Mouse (Mus musculus): ENCODE results near the gene Tradd. TPM values are rescaled to one million over a fixed set of nuclear protein-coding genes. Genes with fewer than 3 reads are reported as not detected.
"Not testable (repeated sequence)": the region's sequence is repeated elsewhere in the genome, so short reads cannot be mapped to it uniquely, and the experiment has no call there.

The Tradd gene
- polyA plus RNA-seq, 1 experiment from 2014 or later, result 24.2 TPM

DNA sequence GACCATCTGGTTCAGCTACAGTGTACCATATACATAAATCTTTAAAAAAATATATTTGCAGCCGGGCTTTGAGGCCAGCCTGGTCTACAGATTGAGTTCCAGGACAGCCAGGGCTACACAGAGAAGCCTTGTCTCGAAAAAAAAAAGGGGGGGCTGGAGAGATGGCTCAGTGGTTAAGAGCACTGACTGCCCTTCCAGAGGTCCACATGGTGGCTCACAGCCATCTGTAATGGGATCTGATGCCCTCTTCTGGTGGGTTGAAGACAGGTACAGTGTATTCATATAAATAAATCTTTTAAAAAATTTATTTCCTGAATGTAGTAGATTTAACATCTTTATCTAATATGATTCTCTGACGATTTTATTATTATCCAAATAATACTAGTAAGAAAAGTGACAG is 27.4 kb upstream of the Tradd start:
- not testable (repeated sequence) for H3K4me3 ChIP-seq (replicated peaks); ATAC-seq (replicated peaks; ENCODE audit: low FRiP score); H3K4me2 ChIP-seq; H3K36me3 ChIP-seq; H3K9me3 ChIP-seq (replicated peaks); H3K9ac ChIP-seq; H3K27ac ChIP-seq
- Histone ChIP-seq H3K4me1 (peaks cover 39% of the 10 kb centered on the region), H3K27me3 (peaks cover 11% of the 10 kb centered on the region)
- 68% methylated on average over 3 of the region's 3 CpGs for WGBS

DNA sequence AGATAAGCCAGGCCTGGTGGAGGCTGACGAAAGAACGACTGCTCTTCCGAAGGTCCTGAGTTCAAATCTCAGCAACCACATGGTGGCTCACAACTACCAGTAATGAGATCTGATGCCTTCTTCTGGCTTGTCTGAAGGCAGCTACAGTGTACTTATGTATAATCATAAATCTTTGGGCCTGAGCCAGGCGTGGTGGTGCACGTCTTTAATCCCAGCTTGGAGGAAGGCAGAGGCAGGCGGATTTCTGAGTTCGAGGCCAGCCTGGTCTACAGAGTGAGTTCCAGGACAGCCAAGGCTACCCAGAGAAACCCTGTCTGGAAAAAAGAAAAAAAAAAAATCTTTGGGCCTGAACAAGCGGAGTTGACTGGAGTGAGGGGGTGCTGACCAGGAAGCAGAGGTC is 27.0 kb upstream of the Tradd start:
- not testable (repeated sequence) for H3K4me2 ChIP-seq; H3K9me3 ChIP-seq (replicated peaks); H3K27ac ChIP-seq; H3K4me3 ChIP-seq (replicated peaks); H3K9ac ChIP-seq; H3K36me3 ChIP-seq; ATAC-seq (replicated peaks; ENCODE audit: low FRiP score)
- WGBS, result 82% methylated on average over 8 of the region's 8 CpGs
- H3K4me1 ChIP-seq, result peaks cover 35% of the 10 kb centered on the region
- H3K27me3 ChIP-seq, result peaks cover 11% of the 10 kb centered on the region

DNA sequence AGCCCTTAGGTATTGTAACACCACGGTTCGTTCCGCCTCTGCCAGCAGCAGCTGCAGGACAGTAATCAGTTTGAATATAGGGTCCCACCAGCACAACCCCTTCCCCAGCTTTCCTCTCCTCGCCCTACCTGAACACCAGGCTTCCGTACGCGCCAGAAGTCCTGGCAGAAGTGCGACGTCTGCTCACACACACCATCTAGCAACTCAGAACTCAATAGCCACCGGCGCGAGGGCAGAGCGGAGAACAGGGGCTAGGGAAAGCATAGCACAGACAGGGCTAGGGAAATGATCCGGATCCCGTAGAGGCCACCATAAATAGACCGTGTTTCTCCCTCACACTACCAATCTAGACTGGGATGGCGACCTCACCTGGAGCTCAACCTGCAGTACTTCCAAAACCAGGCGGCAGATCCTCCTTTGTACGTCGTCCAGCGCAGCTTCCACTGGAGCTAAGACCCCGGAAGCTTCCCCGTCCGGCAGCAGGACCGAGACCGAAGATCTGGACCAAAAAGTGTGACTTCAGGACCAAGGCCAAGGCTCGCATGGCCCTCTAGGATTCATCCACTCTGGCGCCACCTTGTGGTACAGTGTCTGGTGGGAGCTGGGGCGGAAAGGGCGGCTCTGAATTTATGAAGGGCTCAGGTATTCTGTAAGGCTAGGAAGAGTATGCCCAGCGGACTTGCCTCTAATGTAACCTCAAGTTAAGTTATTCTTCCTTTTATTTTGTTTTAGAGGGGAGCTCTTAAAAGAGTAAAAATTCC is 26.3 kb upstream of the Tradd start:
- peak overlapping the region; percentile 59 for H3K4me3 ChIP-seq (replicated peaks)
- H3K27me3 ChIP-seq, result peaks cover 11% of the 10 kb centered on the region
- no peak for ATAC-seq (replicated peaks; ENCODE audit: low FRiP score)
- H3K9ac ChIP-seq, result no peak overlapping the region
- H3K9me3 ChIP-seq (replicated peaks), result no peaks in the 10 kb centered on the region
- no peaks in the 10 kb centered on the region for H3K36me3 ChIP-seq
- no peak overlapping the region for H3K27ac ChIP-seq
- peaks cover 32% of the 10 kb centered on the region for H3K4me1 ChIP-seq
- H3K4me2 ChIP-seq, result peak overlapping the region; percentile 87
- WGBS, result 8% methylated on average over 31 of the region's 31 CpGs

DNA sequence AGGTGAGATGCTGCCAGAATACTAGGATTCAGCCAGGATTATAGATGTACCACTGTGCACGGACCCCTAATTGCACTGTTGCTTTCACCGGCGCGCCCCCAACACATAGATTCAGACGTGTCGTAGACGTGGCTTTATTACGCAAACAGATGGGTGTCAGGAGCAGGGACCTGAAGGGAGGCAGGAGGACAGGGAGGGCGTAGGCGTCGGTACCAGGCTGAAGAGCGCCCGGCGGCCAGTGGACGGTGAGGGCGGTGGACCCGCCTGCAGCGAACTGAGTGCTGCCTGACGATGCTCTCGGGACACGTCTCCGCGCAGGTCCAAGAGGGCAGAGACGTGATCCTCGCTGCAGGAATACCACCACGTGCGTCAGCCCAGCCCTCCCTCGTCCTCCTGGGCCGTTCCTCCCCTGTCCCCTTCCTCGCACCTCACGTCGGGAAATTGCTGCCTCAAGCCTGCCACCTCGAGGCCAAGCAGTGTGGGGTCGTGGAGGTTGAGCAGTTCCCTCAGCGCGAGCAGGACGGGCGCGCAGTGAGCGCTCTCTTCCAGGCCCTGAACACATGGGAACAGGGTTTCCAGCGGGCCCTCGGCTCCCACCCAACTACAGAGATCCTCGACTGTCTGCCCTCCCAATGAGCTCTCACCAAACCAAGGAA is 25.5 kb upstream of the Tradd start, which contains the start of gene 4931428F04Rik:
Gene 4931428F04Rik (minus strand): TSS at position 60 of the 656 bp plus-strand sequence.
- Histone ChIP-seq H3K9me3 (replicated peaks) (no peaks in the 10 kb centered on the region), H3K4me3 (replicated peaks) (peak within 1 kb of the TSS; percentile 59), H3K4me2 (peak within 1 kb of the TSS; percentile 87), H3K27ac (peak within 1 kb of the TSS; percentile 85), H3K27me3 (peaks cover 11% of the 10 kb centered on the region), H3K4me1 (peaks cover 32% of the 10 kb centered on the region), H3K36me3 (no peaks in the 10 kb centered on the region), H3K9ac (peak within 1 kb of the TSS; percentile 47)
- peak; percentile 15 for ATAC-seq (replicated peaks; ENCODE audit: low FRiP score)
- WGBS, result 2% methylated on average over 43 of the region's 43 CpGs

DNA sequence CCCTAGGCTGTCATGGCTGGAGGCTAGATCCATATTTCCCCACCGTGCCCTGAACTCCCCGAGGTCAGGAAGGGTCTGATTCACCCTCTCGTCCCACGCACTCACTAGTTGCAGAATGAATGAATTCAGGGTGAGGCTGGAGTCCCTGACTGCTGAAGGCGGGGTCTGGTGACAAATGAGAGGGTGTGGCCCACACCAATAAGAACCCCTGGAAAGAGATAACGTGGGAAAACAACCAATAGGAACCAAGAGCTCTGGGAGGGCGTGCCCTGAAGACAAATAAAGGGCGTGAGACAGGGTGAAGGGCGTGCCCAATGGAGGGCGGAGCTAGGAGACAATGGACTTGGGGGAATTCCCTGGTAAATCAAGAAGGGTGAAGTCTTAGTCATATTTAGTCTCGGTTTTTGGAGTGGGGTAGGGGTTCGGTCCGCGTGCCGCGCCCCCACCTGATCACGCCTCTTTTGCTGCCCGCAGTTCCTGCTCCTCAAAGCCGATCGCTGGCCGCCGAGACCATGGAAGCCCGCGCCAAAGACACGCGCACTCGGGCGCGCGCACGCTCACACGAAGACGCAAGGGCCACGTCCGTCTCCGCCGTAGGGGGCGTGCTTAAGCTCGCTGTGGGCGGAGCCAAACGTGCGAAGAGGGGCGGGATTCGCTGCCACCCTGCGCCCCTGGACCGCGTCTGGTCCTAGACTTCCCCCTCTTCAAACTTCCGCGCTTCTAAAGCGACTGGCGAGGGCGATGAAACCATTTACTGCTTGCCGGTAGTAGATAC is 24.7 kb upstream of the Tradd start:
- Histone ChIP-seq H3K36me3 (no peaks in the 10 kb centered on the region; the same call in 1 of the 2 replicates), H3K9me3 (replicated peaks) (no peaks in the 10 kb centered on the region), H3K27ac (peak overlapping the region; percentile 85), H3K4me3 (replicated peaks) (peak overlapping the region; percentile 59), H3K27me3 (peaks cover 11% of the 10 kb centered on the region), H3K4me2 (peak overlapping the region; percentile 87), H3K9ac (peak overlapping the region; percentile 47), H3K4me1 (peaks cover 29% of the 10 kb centered on the region)
- peak; percentile 93 for ATAC-seq (replicated peaks; ENCODE audit: low FRiP score)
- under 1% methylated on average over 53 of the region's 53 CpGs for WGBS

DNA sequence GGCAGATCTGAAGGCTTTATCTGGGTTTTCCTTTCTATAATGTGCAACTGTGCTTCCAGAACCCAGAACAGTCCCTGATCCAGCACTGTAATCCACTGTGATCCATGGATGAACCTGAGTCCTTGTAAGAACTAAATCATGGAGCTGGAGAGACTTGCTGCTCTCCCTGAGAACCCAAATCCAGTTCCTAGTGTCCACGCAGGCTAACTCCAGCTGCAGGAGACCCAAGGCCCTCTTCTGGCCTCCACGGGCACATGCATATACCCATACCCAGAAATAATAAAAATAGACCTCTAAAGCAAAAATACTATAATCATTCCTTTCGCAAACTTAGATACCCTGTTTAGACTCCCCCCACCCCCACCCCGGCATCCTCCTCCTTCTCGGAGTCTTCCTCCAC is 23.8 kb upstream of the Tradd start:
- WGBS, result 79% methylated on average over 5 of the region's 5 CpGs
- H3K4me2 ChIP-seq, result peak overlapping the region; percentile 87
- H3K4me1 ChIP-seq, result peaks cover 29% of the 10 kb centered on the region
- peak overlapping the region; percentile 59; the same call in 1 of the 2 replicates for H3K4me3 ChIP-seq (replicated peaks)
- H3K9ac ChIP-seq, result no peak overlapping the region
- H3K9me3 ChIP-seq (replicated peaks), result no peaks in the 10 kb centered on the region
- no peaks in the 10 kb centered on the region; the same call in 1 of the 2 replicates for H3K36me3 ChIP-seq
- ATAC-seq (replicated peaks; ENCODE audit: low FRiP score), result no peak
- H3K27ac ChIP-seq, result no peak overlapping the region
- peaks cover 11% of the 10 kb centered on the region for H3K27me3 ChIP-seq

DNA sequence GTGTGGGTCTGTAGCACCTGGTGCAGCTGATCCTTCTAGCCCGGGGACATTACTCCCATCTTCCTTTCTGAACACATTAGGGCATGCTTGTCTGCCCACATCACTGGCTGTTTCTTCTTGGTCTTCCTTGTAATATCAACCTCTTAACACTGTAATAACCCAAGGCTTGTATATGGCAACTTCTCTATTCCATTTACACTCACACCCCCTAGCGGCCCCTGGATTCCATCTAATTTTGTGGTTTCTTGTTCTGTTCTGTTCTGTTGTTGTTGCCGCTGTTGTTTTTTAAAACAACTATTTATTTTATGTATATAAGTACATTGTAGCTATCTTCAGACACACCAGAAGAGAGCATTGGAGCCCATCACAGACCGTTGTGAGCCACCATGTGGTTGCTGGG is 22.5 kb upstream of the Tradd start:
- Histone ChIP-seq H3K9ac (no peak overlapping the region), H3K4me2 (no peak overlapping the region), H3K4me1 (peaks cover 29% of the 10 kb centered on the region), H3K4me3 (replicated peaks) (no peak overlapping the region), H3K27ac (no peak overlapping the region), H3K9me3 (replicated peaks) (no peaks in the 10 kb centered on the region), H3K36me3 (peaks cover 4% of the 10 kb centered on the region), H3K27me3 (peaks cover 11% of the 10 kb centered on the region)
- 88% methylated on average over 4 of the region's 4 CpGs for WGBS
- no peak for ATAC-seq (replicated peaks; ENCODE audit: low FRiP score)

DNA sequence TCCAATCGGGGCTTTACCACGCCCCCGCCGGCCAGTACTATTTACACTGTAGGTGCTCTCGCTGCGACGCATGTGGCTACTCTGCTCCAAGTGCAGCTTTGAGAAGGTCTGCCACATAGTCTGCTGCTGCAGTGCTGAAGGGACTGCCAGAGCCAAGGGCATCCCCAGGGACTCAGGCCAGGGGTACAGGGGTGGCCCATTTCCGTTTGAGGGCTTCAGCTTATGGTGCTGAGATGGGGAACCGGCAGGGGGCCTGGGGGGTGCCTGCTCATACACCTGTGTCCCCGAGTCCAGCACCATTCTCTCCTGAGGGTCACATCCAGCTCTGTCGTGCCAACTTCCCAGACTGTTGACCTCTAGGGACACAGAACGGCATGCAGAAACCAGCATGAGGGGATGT is 21.1 kb upstream of the Tradd start:
- H3K27ac ChIP-seq, result no peak overlapping the region
- H3K36me3 ChIP-seq, result peaks cover 9% of the 10 kb centered on the region
- no peak overlapping the region for H3K4me2 ChIP-seq
- ATAC-seq (replicated peaks; ENCODE audit: low FRiP score), result no peak
- no peak overlapping the region for H3K4me3 ChIP-seq (replicated peaks)
- H3K9me3 ChIP-seq (replicated peaks), result no peaks in the 10 kb centered on the region
- no peak overlapping the region for H3K9ac ChIP-seq
- 46% methylated on average over 12 of the region's 12 CpGs for WGBS
- peaks cover 25% of the 10 kb centered on the region for H3K4me1 ChIP-seq
- H3K27me3 ChIP-seq, result peaks cover 13% of the 10 kb centered on the region

DNA sequence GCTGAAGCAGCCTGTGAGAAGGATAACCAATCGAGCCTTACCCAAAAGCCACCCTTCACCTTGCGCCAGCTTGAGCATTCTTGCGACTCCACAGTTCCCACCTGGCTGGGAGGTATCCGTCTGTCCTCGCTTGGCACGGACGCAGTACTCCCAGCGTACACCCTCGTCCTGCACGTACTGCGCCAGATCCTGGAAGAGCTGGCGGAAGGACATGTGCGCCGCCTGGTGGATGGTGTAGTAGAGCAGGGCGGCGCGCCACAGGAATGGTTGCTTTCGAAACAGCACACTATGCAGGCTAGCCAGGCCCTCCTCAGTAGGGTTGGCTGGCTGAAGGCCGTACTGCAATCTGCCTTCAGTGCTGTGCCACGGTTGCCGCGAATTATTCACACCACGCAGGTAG is 18.7 kb upstream of the Tradd start:
- H3K36me3 ChIP-seq, result peaks cover 12% of the 10 kb centered on the region
- no peak overlapping the region for H3K27ac ChIP-seq
- no peak overlapping the region for H3K4me3 ChIP-seq (replicated peaks)
- H3K9ac ChIP-seq, result no peak overlapping the region
- H3K4me2 ChIP-seq, result no peak overlapping the region
- 27% methylated on average over 23 of the region's 23 CpGs for WGBS
- H3K9me3 ChIP-seq (replicated peaks), result no peaks in the 10 kb centered on the region
- H3K4me1 ChIP-seq, result peaks cover 14% of the 10 kb centered on the region
- peak; percentile 44 for ATAC-seq (replicated peaks; ENCODE audit: low FRiP score)
- peaks cover 30% of the 10 kb centered on the region for H3K27me3 ChIP-seq

DNA sequence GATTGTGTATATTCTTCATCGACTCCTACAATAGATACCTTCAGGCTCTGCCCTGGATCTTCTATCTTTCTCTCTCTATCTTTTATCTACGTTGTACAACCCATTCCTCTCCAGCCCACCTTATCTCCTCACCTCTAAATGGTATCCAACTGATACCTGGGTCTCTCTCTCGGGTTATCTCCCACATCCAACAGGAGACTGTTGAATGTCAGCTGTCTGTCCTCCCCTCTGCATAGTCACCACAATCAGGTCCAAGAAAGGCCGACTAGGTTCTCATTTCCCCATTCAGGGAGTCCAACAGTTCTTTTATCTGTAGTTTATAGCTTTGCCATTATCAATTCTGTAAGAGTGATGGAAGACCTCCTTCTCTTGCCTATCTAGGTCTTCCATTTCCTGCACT is 17.8 kb upstream of the Tradd start:
- no peak overlapping the region for H3K9ac ChIP-seq
- H3K36me3 ChIP-seq, result peaks cover 12% of the 10 kb centered on the region
- peaks cover 38% of the 10 kb centered on the region for H3K27me3 ChIP-seq
- H3K9me3 ChIP-seq (replicated peaks), result no peaks in the 10 kb centered on the region
- H3K4me1 ChIP-seq, result peaks cover 11% of the 10 kb centered on the region
- WGBS, result 83% methylated on average over 4 of the region's 4 CpGs
- H3K27ac ChIP-seq, result no peak overlapping the region
- no peak for ATAC-seq (replicated peaks; ENCODE audit: low FRiP score)
- H3K4me3 ChIP-seq (replicated peaks), result no peak overlapping the region
- H3K4me2 ChIP-seq, result no peak overlapping the region

DNA sequence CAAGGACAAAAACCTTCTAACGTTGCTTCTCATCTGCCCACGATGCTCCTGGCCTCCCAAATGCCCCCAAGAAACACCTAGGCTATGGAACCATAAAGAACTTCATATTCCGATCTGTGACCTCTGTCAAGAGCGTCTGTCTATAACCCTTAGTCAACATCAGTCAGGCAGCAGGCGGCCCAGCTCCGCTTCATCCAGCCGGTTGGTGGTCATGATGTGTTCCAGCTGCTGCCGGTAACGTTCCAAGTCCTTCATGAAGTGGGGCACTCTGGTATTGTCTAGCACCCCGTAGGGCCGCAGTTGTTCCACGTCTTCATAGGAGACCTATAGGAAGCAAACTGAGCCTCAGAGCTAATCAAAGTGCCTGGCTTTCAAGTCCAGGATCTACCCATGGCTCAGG is 17.4 kb upstream of the Tradd start:
- H3K36me3 ChIP-seq, result peaks cover 12% of the 10 kb centered on the region
- H3K27me3 ChIP-seq, result peaks cover 42% of the 10 kb centered on the region
- H3K4me2 ChIP-seq, result no peak overlapping the region
- H3K27ac ChIP-seq, result no peak overlapping the region
- peaks cover 11% of the 10 kb centered on the region for H3K4me1 ChIP-seq
- no peaks in the 10 kb centered on the region for H3K9me3 ChIP-seq (replicated peaks)
- 85% methylated on average over 12 of the region's 12 CpGs for WGBS
- H3K9ac ChIP-seq, result no peak overlapping the region
- no peak overlapping the region for H3K4me3 ChIP-seq (replicated peaks)
- ATAC-seq (replicated peaks; ENCODE audit: low FRiP score), result no peak

DNA sequence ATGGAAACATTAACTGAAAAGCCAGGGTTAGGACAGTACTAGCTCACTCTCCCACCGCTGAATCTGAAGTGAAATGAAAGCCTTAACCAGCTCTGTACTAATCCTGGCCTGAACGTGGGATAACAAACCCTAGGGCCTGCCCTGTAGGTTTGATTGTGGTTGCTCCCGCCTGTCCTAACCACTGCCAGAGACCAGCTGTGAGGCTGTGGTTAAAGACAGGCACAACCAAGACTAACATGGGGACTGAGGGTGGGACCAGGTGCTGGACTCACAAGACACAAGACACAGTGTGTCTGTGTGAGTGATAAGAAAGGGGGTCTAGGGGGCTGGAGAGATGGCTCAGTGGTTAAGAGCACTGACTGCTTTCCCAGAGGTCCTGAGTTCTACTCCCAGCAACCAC is 16.2 kb upstream of the Tradd start:
- Histone ChIP-seq H3K27ac (no peak overlapping the region), H3K4me2 (no peak overlapping the region), H3K9ac (no peak overlapping the region), H3K4me3 (replicated peaks) (no peak overlapping the region), H3K36me3 (peaks cover 12% of the 10 kb centered on the region), H3K9me3 (replicated peaks) (no peaks in the 10 kb centered on the region), H3K27me3 (peaks cover 55% of the 10 kb centered on the region), H3K4me1 (peaks cover 23% of the 10 kb centered on the region)
- no peak for ATAC-seq (replicated peaks; ENCODE audit: low FRiP score)
- WGBS, result 73% methylated on average over 3 of the region's 3 CpGs
